Mouse (Mus musculus) stomach, embryonic 14.5 days (tissue): ENCODE results near the gene Nxph1. TPM values are rescaled to one million over a fixed set of nuclear protein-coding genes. Genes with fewer than 3 reads are reported as not detected.

Experiments
- ATAC-seq: fragments of 200-750 bp; cut with Nextera tagmentation; 2 replicates; pipeline ENCODE4 v1.8.0; 2017; ENCODE audit warnings: low read depth, moderate TSS enrichment; ENCODE audit not compliant: insufficient number of reproducible peaks, insufficient read depth, low FRiP score
- H3K27ac ChIP-seq: fragments of 300-500 bp; sonication (generic); 2 replicates; pipeline ENCODE4 v1.5.1; 2014; ENCODE audit warnings: mild to moderate bottlenecking, low read length, moderate library complexity, mixed read lengths
- H3K27me3 ChIP-seq: fragments of 300-500 bp; sonication (generic); 2 replicates; pipeline ENCODE4 v1.6.1; 2014; ENCODE audit warnings: low read length, control low read depth, mixed read lengths; ENCODE audit not compliant: control insufficient read depth, insufficient read depth
- H3K36me3 ChIP-seq: fragments of 300-500 bp; sonication (generic); 2 replicates; pipeline ENCODE4 v1.6.1; 2014; ENCODE audit warnings: mild to moderate bottlenecking, control low read depth, low read length, moderate library complexity, mixed read lengths; ENCODE audit not compliant: control insufficient read depth, insufficient read depth
- H3K4me1 ChIP-seq: fragments of 300-500 bp; sonication (generic); 2 replicates; pipeline ENCODE4 v1.6.1; 2014; ENCODE audit warnings: low read length, control low read depth, mixed read lengths; ENCODE audit not compliant: control insufficient read depth, insufficient read depth
- H3K4me2 ChIP-seq: fragments of 300-500 bp; sonication (generic); replicated peaks from 2 replicates; pipeline ENCODE4 v1.6.1; 2014; ENCODE audit warnings: low read depth, low read length, control low read depth
- H3K4me3 ChIP-seq: fragments of 300-500 bp; sonication (generic); 2 replicates; pipeline ENCODE4 v1.5.1; 2014; ENCODE audit warnings: low read depth, low read length, control low read depth
- H3K9ac ChIP-seq: fragments of 300-500 bp; sonication (generic); replicated peaks from 2 replicates; pipeline ENCODE4 v1.6.1; 2014; ENCODE audit warnings: low read depth, mild to moderate bottlenecking, control low read depth, low read length, moderate library complexity, mixed read lengths
- H3K9me3 ChIP-seq: fragments of 300-500 bp; sonication (generic); 2 replicates; pipeline ENCODE4 v1.6.1; 2016; ENCODE audit warnings: low read depth, low read length, control low read depth; ENCODE audit not compliant: control insufficient read depth
- WGBS: fragments of 180-500 bp; shearing (Covaris S2); extraction: QIAGEN DNeasy Blood & Tissue Kit; methylation state at CpG from one replicate; pipeline ENCODE4 v1.1.7; 2014; 5-methylcytosine and 5-hydroxymethylcytosine counted together
- polyA plus RNA-seq: library from polyadenylated mRNA; unstranded; fragments of >200 nt; fragmentation: Nextera tagmentation; extraction: Ambion mirVana; gene quantifications from 2 replicates; pipeline ENCODE4 v1.2.1, GENCODE M21; 2014

Gene Nxph1
- polyA plus RNA-seq, 1 experiment from 2014 or later: 0.82 TPM

- Histone ChIP-seq H3K9me3 (no peaks in the 10 kb centered on the region), H3K36me3 (no peaks in the 10 kb centered on the region), H3K4me3 (no peak overlapping the region), H3K27me3 (no peaks in the 10 kb centered on the region), H3K4me1 (no peaks in the 10 kb centered on the region), H3K9ac (no peak overlapping the region), H3K27ac (no peak overlapping the region), H3K4me2 (0 out of 2 replicates have a peak overlapping the region, but pooled peaks have one; percentile 10)
- ATAC-seq: no peak
- 8% methylated on average over 4 of the region's 4 CpGs for WGBS
Observed at GRCm38 (mm10) chr6:8936168-8936567, 12.1 kb upstream of the Nxph1 start.

- H3K9me3 ChIP-seq: no peaks in the 10 kb centered on the region
- peak; percentile 62; the same call in 1 of the 2 replicates for ATAC-seq
- peak overlapping the region; percentile 32 for H3K4me2 ChIP-seq
- WGBS: under 1% methylated on average over 68 of the region's 68 CpGs
- H3K4me3 ChIP-seq: peak overlapping the region; percentile 22
- H3K27ac ChIP-seq: no peak overlapping the region
- H3K4me1 ChIP-seq: no peaks in the 10 kb centered on the region
- no peaks in the 10 kb centered on the region for H3K36me3 ChIP-seq
- H3K27me3 ChIP-seq: peaks cover 58% of the 10 kb centered on the region
- H3K9ac ChIP-seq: no peak overlapping the region
Observed at GRCm38 (mm10) chr6:8948471-8949411, 510 bp downstream of the Nxph1 start.

- no peaks in the 10 kb centered on the region for H3K9me3 ChIP-seq
- no peak overlapping the region for H3K9ac ChIP-seq
- ATAC-seq: no peak; the same call in 1 of the 2 replicates
- peaks cover 67% of the 10 kb centered on the region for H3K27me3 ChIP-seq
- under 1% methylated on average over 31 of the region's 31 CpGs for WGBS
- H3K36me3 ChIP-seq: no peaks in the 10 kb centered on the region
- no peaks in the 10 kb centered on the region for H3K4me1 ChIP-seq
- H3K4me3 ChIP-seq: 0 out of 2 replicates have a peak overlapping the region, but pooled peaks have one; percentile 2
- no peak overlapping the region for H3K27ac ChIP-seq
- H3K4me2 ChIP-seq: peak overlapping the region; percentile 22; the same call in 1 of the 2 replicates
Observed at GRCm38 (mm10) chr6:8949665-8950201, 1.5 kb downstream of the Nxph1 start.

GRCm38 (mm10) chr6:8950611-8951325, 2.5 kb downstream of the Nxph1 start:
- H3K9ac ChIP-seq: no peak overlapping the region
- 2% methylated on average over 26 of the region's 26 CpGs for WGBS
- H3K27ac ChIP-seq: no peak overlapping the region
- no peaks in the 10 kb centered on the region for H3K36me3 ChIP-seq
- H3K27me3 ChIP-seq: peaks cover 68% of the 10 kb centered on the region
- H3K4me3 ChIP-seq: peak overlapping the region; percentile 19
- H3K9me3 ChIP-seq: no peaks in the 10 kb centered on the region
- no peak for ATAC-seq
- H3K4me1 ChIP-seq: no peaks in the 10 kb centered on the region
- H3K4me2 ChIP-seq: peak overlapping the region; percentile 49

- Histone ChIP-seq H3K27me3 (peaks cover 73% of the 10 kb centered on the region), H3K9me3 (no peaks in the 10 kb centered on the region), H3K4me3 (peak overlapping the region; percentile 19), H3K36me3 (no peaks in the 10 kb centered on the region), H3K27ac (no peak overlapping the region), H3K4me1 (no peaks in the 10 kb centered on the region), H3K4me2 (peak overlapping the region; percentile 49), H3K9ac (no peak overlapping the region)
- under 1% methylated on average over 24 of the region's 24 CpGs for WGBS
- 0 out of 2 replicates have a peak, but pooled peaks have one; percentile 35 for ATAC-seq
Observed at GRCm38 (mm10) chr6:8951326-8951695, 3.1 kb downstream of the Nxph1 start.

- H3K36me3 ChIP-seq: no peaks in the 10 kb centered on the region
- H3K4me2 ChIP-seq: no peak overlapping the region
- no peak overlapping the region for H3K27ac ChIP-seq
- peaks cover 77% of the 10 kb centered on the region for H3K27me3 ChIP-seq
- H3K9ac ChIP-seq: no peak overlapping the region
- no peak for ATAC-seq
- WGBS: 22% methylated on average over 15 of the region's 15 CpGs
- no peaks in the 10 kb centered on the region for H3K9me3 ChIP-seq
- H3K4me3 ChIP-seq: no peak overlapping the region
- H3K4me1 ChIP-seq: no peaks in the 10 kb centered on the region
Observed at GRCm38 (mm10) chr6:8951884-8952590, 3.8 kb downstream of the Nxph1 start.

- 2% methylated on average over 35 of the region's 35 CpGs for WGBS
- H3K27ac ChIP-seq: no peak overlapping the region
- H3K4me2 ChIP-seq: no peak overlapping the region
- H3K27me3 ChIP-seq: peaks cover 56% of the 10 kb centered on the region
- no peak overlapping the region for H3K9ac ChIP-seq
- ATAC-seq: no peak
- H3K36me3 ChIP-seq: no peaks in the 10 kb centered on the region
- H3K4me1 ChIP-seq: no peaks in the 10 kb centered on the region
- no peak overlapping the region for H3K4me3 ChIP-seq
- no peaks in the 10 kb centered on the region for H3K9me3 ChIP-seq
Observed at GRCm38 (mm10) chr6:8955817-8956529, 7.7 kb downstream of the Nxph1 start.
